Mouse (Mus musculus) spleen, adult 2 months (tissue): ENCODE results near the gene Slc24a2.

Experiments
- CTCF ChIP-seq: fragments of 200-500 bp; IDR thresholded peaks from 2 replicates; pipeline ENCODE4 v1.5.1; 2011; ENCODE audit warnings: mild to moderate bottlenecking, inconsistent platforms; ENCODE audit not compliant: insufficient read depth, insufficient read length, insufficient replicate concordance; ENCODE audit errors: extremely low read depth
- POLR2A ChIP-seq: fragments of 200-500 bp; IDR thresholded peaks from 2 replicates; pipeline ENCODE4 v1.6.1; 2011; ENCODE audit warnings: low read depth, low read length, inconsistent platforms

DNA sequence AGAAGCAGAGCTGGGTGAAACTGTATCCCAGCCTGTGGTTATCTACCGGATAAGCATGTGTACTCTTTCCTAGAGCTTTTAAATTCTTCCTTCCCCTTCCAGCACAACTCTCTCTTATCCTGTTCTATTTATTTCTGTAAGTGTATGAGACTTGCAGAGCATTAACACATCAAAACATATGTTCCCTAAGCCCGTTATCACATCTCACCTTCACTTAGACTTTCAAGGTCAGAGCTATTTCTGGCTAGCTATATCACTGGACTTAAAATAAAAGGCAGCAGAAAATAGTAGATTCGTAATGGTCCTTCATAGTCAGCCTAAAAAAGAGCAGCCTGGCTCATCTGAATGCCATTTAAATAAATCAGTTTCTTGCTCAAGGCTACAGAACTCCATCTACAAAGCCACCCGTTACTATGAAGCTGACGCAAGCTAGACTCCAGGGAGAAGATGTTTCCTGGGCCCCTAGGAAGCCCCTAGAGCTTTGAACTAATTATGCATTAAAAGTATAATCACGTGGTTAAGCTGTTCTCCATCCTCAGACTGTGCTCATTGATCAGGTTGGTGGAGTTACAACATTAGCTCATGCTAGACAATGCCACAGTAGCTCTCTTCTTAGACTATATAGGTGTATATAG, 18.8 kb downstream of the Slc24a2 start:
- TF ChIP-seq POLR2A (no peak), CTCF (no peak)
